Mouse (Mus musculus): ENCODE data around the gene Syngr1. TPM values are rescaled to one million over a fixed set of nuclear protein-coding genes. Genes with fewer than 3 reads are reported as not detected.

Gene Syngr1
- polyA plus RNA-seq, 1 experiment from 2014 or later = 18.7 TPM

- 82% methylated on average over 7 of the region's 7 CpGs for WGBS
- Histone ChIP-seq H3K4me2 (replicated peaks) (no peak overlapping the region), H3K36me3 (0 out of 2 replicates have a peak, but pooled peaks cover 6% of the 10 kb centered on the region), H3K4me3 (replicated peaks) (no peak overlapping the region), H3K9ac (no peak overlapping the region), H3K27ac (no peak overlapping the region), H3K4me1 (replicated peaks) (peaks cover 6% of the 10 kb centered on the region; the same call in 1 of the 2 replicates), H3K9me3 (no peaks in the 10 kb centered on the region), H3K27me3 (replicated peaks) (no peaks in the 10 kb centered on the region)
- no peak for ATAC-seq
Measured at GRCm38 (mm10) chr15:80072579-80073255, 18.4 kb upstream of the Syngr1 start.

GRCm38 (mm10) chr15:80073256-80073621 lies 17.9 kb upstream of the Syngr1 start:
- Histone ChIP-seq H3K27ac (no peak overlapping the region), H3K27me3 (replicated peaks) (no peaks in the 10 kb centered on the region), H3K4me1 (replicated peaks) (peaks cover 6% of the 10 kb centered on the region; the same call in 1 of the 2 replicates), H3K4me2 (replicated peaks) (no peak overlapping the region), H3K9me3 (no peaks in the 10 kb centered on the region), H3K36me3 (peaks cover 11% of the 10 kb centered on the region; the same call in 1 of the 2 replicates), H3K9ac (no peak overlapping the region), H3K4me3 (replicated peaks) (no peak overlapping the region)
- ATAC-seq = no peak
- WGBS = 85% methylated on average over 1 of the region's 1 CpGs

GRCm38 (mm10) chr15:80074663-80075373 lies 16.3 kb upstream of the Syngr1 start:
- H3K36me3 ChIP-seq = peaks cover 26% of the 10 kb centered on the region
- no peak overlapping the region for H3K4me3 ChIP-seq (replicated peaks)
- no peaks in the 10 kb centered on the region for H3K9me3 ChIP-seq
- peaks cover 9% of the 10 kb centered on the region for H3K4me1 ChIP-seq (replicated peaks)
- H3K27me3 ChIP-seq (replicated peaks) = no peaks in the 10 kb centered on the region
- ATAC-seq = no peak
- H3K9ac ChIP-seq = no peak overlapping the region
- 57% methylated on average over 6 of the region's 6 CpGs for WGBS
- 0 out of 2 replicates have a peak overlapping the region, but pooled peaks have one; percentile 54 for H3K27ac ChIP-seq
- no peak overlapping the region for H3K4me2 ChIP-seq (replicated peaks)

- Histone ChIP-seq H3K9ac (no peak overlapping the region), H3K27me3 (replicated peaks) (no peaks in the 10 kb centered on the region), H3K27ac (peak overlapping the region; percentile 54; the same call in 1 of the 2 replicates), H3K9me3 (no peaks in the 10 kb centered on the region), H3K4me3 (replicated peaks) (no peak overlapping the region), H3K4me1 (replicated peaks) (peaks cover 13% of the 10 kb centered on the region), H3K4me2 (replicated peaks) (no peak overlapping the region), H3K36me3 (peaks cover 31% of the 10 kb centered on the region)
- 35% methylated on average over 3 of the region's 3 CpGs for WGBS
- ATAC-seq = no peak
Measured at GRCm38 (mm10) chr15:80075374-80075694, 15.8 kb upstream of the Syngr1 start.

- Histone ChIP-seq H3K4me2 (replicated peaks) (no peak overlapping the region), H3K9me3 (no peaks in the 10 kb centered on the region), H3K27ac (peak overlapping the region; percentile 54), H3K4me3 (replicated peaks) (no peak overlapping the region), H3K9ac (no peak overlapping the region), H3K4me1 (replicated peaks) (peaks cover 16% of the 10 kb centered on the region), H3K36me3 (peaks cover 35% of the 10 kb centered on the region), H3K27me3 (replicated peaks) (no peaks in the 10 kb centered on the region)
- peak; percentile 46 for ATAC-seq
- 20% methylated on average over 5 of the region's 5 CpGs for WGBS
Measured at GRCm38 (mm10) chr15:80075733-80076337, 15.3 kb upstream of the Syngr1 start.

DNA sequence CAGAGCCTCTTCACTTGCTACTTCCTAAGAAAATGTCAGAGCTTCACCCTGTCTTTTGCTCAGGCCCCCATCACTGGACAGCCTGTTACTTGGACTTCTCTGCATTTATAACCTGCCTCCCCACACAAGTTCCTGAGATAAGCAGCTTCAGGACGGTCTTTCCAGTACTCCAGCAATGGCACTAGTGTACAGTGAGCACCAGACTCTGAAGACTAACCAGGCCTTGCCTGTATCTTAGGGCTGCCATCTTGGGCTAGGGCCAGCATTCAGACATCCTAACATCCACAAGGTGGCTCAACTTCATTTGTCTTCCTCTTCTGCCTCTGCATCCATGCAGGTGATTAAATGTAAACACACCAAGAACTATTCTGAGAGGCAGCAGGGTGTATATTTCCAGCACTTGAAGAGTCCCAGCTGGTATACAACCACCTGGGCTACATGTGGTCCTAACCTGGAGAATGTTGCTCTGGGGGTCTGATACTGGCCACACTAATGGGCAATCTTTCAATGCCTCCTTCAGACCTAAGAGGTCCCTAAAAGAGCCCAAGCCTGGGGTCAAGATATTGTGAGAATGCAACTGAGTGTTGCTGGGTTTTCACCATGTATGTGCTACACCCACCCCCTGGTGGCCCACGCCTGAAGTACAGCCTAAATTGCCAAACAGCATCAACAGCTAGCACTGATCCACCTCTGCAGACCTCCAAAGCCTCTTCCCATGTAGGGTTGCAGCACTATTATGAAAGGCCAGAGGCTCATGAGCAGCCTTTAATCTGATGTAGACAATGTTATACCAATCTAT lies 14.6 kb upstream of the Syngr1 start:
- Histone ChIP-seq H3K36me3 (peaks cover 40% of the 10 kb centered on the region), H3K27ac (peak overlapping the region; percentile 54), H3K9me3 (no peaks in the 10 kb centered on the region), H3K4me3 (replicated peaks) (no peak overlapping the region), H3K27me3 (replicated peaks) (no peaks in the 10 kb centered on the region), H3K9ac (no peak overlapping the region), H3K4me2 (replicated peaks) (no peak overlapping the region), H3K4me1 (replicated peaks) (peaks cover 22% of the 10 kb centered on the region)
- ATAC-seq = peak; percentile 52
- WGBS = 1% methylated on average over 2 of the region's 2 CpGs

- peaks cover 20% of the 10 kb centered on the region for H3K4me1 ChIP-seq (replicated peaks)
- H3K36me3 ChIP-seq = peaks cover 42% of the 10 kb centered on the region
- H3K9me3 ChIP-seq = no peaks in the 10 kb centered on the region
- ATAC-seq = no peak
- H3K9ac ChIP-seq = no peak overlapping the region
- H3K27ac ChIP-seq = no peak overlapping the region
- no peak overlapping the region for H3K4me3 ChIP-seq (replicated peaks)
- 66% methylated on average over 11 of the region's 11 CpGs for WGBS
- H3K4me2 ChIP-seq (replicated peaks) = no peak overlapping the region
- H3K27me3 ChIP-seq (replicated peaks) = no peaks in the 10 kb centered on the region
Measured at GRCm38 (mm10) chr15:80078058-80078814, 12.9 kb upstream of the Syngr1 start.

- peaks cover 42% of the 10 kb centered on the region for H3K36me3 ChIP-seq
- ATAC-seq = no peak
- peaks cover 20% of the 10 kb centered on the region for H3K4me1 ChIP-seq (replicated peaks)
- no peaks in the 10 kb centered on the region for H3K9me3 ChIP-seq
- H3K4me2 ChIP-seq (replicated peaks) = peak overlapping the region; percentile 74; the same call in 1 of the 2 replicates
- H3K27me3 ChIP-seq (replicated peaks) = no peaks in the 10 kb centered on the region
- 87% methylated on average over 5 of the region's 5 CpGs for WGBS
- no peak overlapping the region for H3K4me3 ChIP-seq (replicated peaks)
- H3K9ac ChIP-seq = no peak overlapping the region
- no peak overlapping the region for H3K27ac ChIP-seq
Measured at GRCm38 (mm10) chr15:80079129-80079668, 11.9 kb upstream of the Syngr1 start.

GRCm38 (mm10) chr15:80079954-80080353 lies 11.2 kb upstream of the Syngr1 start:
- Histone ChIP-seq H3K27me3 (replicated peaks) (no peaks in the 10 kb centered on the region), H3K27ac (no peak overlapping the region), H3K36me3 (peaks cover 42% of the 10 kb centered on the region), H3K9me3 (no peaks in the 10 kb centered on the region), H3K4me1 (replicated peaks) (peaks cover 20% of the 10 kb centered on the region), H3K4me3 (replicated peaks) (no peak overlapping the region; the same call in 1 of the 2 replicates), H3K4me2 (replicated peaks) (peak overlapping the region; percentile 74), H3K9ac (peak overlapping the region; percentile 36)
- 73% methylated on average over 3 of the region's 3 CpGs for WGBS
- ATAC-seq = no peak

DNA sequence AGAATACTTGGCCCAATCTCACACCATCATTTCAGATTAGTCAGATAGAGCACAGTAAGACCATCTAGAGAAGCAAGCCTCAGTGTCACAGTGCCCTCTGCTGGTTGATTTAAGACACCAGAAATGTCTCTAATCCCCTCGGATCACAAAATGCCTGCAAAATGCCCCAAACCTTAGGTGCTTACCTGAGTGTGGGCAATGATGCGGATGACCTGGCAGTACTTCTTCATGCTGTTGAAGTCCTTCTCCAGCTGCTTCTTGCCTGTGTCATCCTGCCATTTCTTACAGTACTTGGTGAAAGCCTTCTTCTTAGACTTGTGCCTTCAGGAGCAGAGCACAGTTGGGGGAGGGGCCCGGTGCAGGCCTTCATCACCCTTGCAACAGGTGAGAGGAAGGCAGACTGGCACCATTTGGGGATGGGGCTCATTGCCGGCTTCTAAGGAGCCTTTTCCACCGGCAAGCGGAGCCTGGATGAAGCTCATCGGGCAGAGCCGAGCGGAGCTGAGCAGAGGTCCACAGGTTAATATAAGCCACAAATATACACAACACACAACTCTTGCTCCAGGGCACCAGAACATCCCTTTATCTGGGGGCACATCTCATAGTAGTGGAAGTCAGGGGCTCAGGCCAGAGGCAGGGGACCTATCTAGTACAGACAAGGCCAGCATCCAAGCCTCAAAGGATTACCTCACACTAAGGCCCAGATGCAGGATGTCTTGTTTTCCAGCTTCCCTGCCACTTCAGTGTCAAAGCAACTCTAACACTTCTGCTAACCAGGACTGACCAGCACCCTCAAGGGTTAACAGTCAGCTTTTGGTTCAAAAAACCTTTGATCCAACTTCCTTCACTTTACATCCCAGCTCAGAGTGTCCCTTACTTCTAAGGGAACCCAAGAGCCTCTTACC lies 10.2 kb upstream of the Syngr1 start:
- Histone ChIP-seq H3K9ac (peak overlapping the region; percentile 84), H3K27ac (0 out of 2 replicates have a peak overlapping the region, but pooled peaks have one; percentile 82), H3K27me3 (replicated peaks) (no peaks in the 10 kb centered on the region), H3K4me3 (replicated peaks) (peak overlapping the region; percentile 69), H3K4me1 (replicated peaks) (peaks cover 20% of the 10 kb centered on the region), H3K9me3 (no peaks in the 10 kb centered on the region), H3K4me2 (replicated peaks) (peak overlapping the region; percentile 74), H3K36me3 (peaks cover 42% of the 10 kb centered on the region)
- no peak for ATAC-seq
- 56% methylated on average over 9 of the region's 9 CpGs for WGBS
